Mouse (Mus musculus) telencephalon, adult 2 months (tissue): ENCODE measurements around the gene Abhd6.

Source experiments
- DNase-seq: peaks from one replicate; pipeline ENCODE4 v3.0.0-alpha.2; 2011; ENCODE audit warnings: low read depth, low spot score

Gene Abhd6

GRCm38 (mm10) chr14:8002432-8003092, at the start of gene Abhd6:
Abhd6 (plus strand) TSS chr14:8002902.
- peak; percentile 78 for DNase-seq

DNA sequence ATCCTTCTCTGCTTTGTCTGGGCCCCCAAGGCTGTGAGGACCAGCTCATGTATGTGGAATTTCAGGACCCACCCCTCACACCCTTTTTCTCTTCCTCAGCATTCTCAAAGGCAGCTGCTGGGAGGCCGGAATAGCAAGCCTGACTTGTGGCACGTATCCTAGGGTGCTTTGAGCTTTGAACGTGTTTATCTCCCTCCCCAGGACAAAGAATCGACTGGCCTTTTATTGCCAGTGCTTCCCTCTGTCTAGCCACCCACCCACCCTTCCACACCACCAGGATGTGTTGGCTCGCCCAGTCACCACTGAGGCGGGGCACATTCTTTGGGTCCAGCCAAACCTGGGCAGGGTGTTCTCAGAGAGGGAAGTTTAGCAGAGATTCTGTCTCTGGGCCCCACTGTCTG, 48.6 kb upstream of the Abhd6 start:
- no peak for DNase-seq

DNA sequence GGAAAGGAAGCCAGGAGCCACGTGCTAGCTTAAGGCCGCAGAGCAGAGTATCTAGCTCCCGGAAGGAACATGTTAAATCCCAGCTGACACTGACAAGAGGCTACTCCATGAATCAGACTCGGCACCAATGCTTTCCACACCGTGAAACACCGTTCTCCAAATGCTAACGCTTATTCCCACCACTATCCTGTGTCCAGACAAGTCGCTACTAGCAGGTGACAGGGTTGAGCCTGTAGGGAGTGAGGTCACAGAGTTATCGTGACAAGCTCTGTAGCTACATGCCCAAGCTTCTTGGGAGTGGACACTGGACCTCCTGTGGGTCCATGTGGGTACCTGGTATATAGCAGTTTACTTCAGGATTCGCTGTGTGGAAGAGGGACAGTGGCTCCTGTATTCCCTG, 46.3 kb upstream of the Abhd6 start:
- DNase-seq, result no peak

GRCm38 (mm10) chr14:7957049-7957448, 45.7 kb upstream of the Abhd6 start, which contains the start of gene Gm45521:
Gm45521 (plus strand) TSS chr14:7957288.
- no peak for DNase-seq

GRCm38 (mm10) chr14:7960616-7961015, 42.1 kb upstream of the Abhd6 start:
- DNase-seq, result no peak

- no peak for DNase-seq
These were observed 41.0 kb upstream of the Abhd6 start for GRCm38 (mm10) chr14:7961714-7962113.

- no peak for DNase-seq
These were observed 40.1 kb upstream of the Abhd6 start for GRCm38 (mm10) chr14:7962626-7963025.

- DNase-seq, result no peak
These were observed 39.5 kb upstream of the Abhd6 start for GRCm38 (mm10) chr14:7963160-7963559.

DNA sequence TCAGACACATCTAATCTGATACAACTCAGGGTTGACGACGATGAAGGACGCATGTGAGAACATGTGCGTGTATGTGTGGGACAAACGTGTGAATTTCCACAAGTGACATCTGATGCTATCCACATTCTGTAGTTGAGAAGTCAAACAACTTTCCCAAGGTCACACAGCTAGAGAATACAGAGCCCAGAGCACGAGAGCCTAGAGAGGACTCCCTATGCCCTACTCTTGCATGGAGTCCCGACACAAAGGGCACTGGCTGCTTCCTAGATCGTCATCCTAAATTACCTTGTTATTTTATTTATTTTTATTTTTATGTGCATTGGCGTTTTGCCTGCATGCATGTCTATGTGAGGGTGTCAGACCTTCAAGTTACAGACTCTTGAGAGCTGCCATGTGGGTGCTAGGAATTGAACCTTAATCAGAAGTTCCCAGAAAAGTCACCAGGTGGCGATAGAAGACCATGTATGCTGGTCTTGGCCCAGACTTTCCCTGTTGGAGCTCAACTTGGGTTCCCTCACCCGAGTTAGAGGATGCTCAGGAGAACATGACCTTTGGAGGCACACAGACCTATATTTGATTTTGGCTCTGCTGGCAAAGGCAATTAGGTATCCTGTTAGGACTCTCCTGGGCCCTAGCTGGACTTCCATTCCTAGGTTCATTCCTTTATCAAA, 38.3 kb upstream of the Abhd6 start:
- DNase-seq, result peak; percentile 49

- DNase-seq, result no peak
These were observed 30.7 kb upstream of the Abhd6 start for GRCm38 (mm10) chr14:7971889-7972493.

DNA sequence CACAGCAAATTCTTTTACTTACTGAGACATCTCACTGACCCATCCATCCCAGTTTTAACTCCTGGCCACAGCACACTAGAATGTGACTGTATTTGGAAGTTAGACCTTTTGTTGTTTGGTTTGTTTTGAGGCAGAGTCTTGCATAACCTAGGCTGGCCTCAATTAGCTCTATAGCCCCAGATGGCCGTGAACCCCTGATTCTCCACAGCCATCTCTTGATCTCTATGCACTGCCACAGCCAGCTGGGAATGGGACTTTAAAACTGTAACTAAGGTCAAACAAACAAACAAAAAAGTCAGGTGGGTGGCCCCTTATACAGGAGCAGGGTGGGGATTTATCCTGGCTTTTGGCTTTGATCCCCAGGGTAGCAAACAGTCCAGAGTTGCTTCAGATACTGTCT, 28.1 kb upstream of the Abhd6 start:
- no peak for DNase-seq

GRCm38 (mm10) chr14:7975177-7975576, 27.5 kb upstream of the Abhd6 start:
- peak; percentile 10 for DNase-seq

- no peak for DNase-seq
These were observed 25.2 kb upstream of the Abhd6 start for GRCm38 (mm10) chr14:7977471-7977870.

DNA sequence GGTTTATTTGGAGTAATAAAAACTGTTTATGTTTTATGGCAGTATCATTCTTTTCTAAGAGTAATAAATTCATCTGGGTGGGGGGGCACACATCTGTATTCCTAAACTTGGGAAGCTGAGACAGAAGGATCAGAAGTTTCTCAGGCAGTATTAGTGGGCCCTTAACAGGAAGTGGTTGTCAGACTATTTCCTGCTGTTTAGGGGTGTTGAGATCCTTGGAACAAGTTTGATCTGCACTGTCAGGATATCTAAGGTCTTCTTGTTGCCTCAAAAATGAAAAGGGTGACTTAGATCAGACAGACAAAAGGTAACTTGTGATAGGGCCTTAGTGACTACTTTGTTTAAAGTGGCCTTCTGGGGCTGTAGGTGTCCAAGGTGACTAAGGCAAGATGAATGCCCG, 24.5 kb upstream of the Abhd6 start:
- DNase-seq, result no peak

- no peak for DNase-seq
These were observed 21.5 kb upstream of the Abhd6 start for GRCm38 (mm10) chr14:7981226-7981625.

- no peak for DNase-seq
These were observed 15.8 kb upstream of the Abhd6 start for GRCm38 (mm10) chr14:7986913-7987312.

DNA sequence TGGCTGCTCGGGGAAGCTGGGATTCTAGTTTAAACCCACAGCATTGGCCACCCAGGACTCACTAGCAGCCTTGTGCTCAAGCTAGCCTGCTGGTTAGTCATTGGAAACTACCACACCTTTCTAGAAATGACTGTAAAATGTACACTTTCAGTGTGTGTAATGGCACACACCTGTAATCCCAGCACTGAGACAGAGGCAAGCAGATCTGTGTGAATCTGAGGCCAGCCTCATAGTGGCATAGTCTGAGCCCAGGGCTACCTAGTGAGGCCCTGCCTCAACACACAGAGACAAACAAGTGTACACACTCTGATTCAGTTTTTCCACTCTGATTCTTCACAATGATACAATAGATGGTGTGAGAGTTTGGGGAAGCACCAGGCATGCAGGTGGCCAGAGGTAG, 13.3 kb upstream of the Abhd6 start:
- DNase-seq, result no peak

DNA sequence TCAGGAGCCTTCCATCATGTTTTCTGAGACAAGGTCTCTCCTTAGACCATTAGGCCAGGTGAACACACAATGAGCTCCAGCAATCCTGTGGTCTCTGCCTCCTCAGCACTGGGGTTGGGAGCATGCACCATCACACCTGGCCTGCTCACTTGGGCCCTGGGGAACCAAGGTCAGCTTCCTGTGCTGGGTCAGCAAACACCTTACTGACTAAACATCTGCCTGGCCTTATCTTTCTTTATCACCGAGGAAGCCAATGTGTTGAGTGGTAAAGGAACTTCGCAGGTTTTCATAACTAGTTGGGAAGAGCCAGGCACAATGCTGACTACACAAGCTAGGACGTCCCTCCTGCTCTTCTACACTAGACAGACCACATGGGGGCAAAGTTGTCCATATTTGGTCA, 12.7 kb upstream of the Abhd6 start:
- no peak for DNase-seq

- no peak for DNase-seq
These were observed 11.5 kb upstream of the Abhd6 start for GRCm38 (mm10) chr14:7991108-7991776.

GRCm38 (mm10) chr14:7992158-7992557, 10.5 kb upstream of the Abhd6 start:
- DNase-seq, result no peak

DNA sequence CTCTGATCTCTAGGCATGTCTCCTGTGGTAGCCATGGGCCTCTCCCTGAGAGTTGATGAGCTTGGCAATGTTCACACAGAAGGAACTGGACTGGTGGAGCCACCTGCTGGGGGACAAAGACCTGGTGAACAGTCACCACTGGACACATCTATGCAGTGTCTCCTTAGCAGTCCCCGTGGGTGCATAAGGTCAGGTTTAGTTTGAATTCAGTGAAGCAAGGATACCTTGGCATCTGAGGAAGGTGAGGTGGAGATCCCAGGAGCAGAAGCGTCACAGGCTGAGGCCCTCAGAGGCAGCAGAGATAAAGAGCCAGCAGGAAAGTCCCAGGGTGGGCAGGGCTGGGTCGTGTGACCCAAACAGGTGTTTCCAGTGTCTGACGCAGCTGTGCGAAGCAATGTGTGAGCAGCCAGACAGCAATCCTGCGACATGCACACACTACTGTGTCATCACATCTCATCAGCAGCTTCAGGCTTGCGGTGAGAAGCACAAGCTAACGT, 8.4 kb upstream of the Abhd6 start, which contains the start of gene Dnase1l3:
Gene Dnase1l3, minus strand, starts transcription at position 303 of the 497 bp plus-strand sequence.
- no peak for DNase-seq

DNA sequence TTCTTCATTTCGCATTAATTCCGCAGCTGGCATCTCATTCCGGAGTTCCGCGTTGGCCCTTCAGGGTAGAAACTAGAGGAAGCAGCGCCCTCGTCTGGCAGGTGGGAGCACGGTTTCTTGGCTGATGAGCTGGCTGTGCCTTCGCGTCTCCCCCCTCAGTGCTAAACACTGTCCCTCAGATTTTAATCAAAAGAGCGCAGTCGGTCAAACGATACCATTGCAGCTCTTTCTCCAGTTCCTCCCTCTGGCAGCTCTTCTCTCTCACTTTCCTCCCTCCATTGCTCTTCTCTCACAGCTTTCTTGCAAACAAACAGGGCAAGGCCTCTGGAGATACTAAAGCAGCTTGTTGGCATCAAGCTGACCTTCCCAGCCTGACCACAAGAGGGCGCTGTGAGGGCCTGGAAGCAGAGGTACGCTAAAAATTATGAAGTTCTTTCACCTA, 5.4 kb upstream of the Abhd6 start:
- peak; percentile 83 for DNase-seq
